Mouse (Mus musculus): ENCODE measurements around the gene Camp.
"Not testable (repeated sequence)": the region's sequence is repeated elsewhere in the genome, so short reads cannot be mapped to it uniquely, and the experiment has no call there.

Gene Camp

GRCm38 (mm10) chr9:109850099-109850498 lies 682 bp upstream of the Camp start:
- in situ Hi-C loops (cut with MseI, MboI): no loop called here

- in situ Hi-C loops (cut with MseI, MboI): no loop called here
Observed at GRCm38 (mm10) chr9:109833088-109833412, 16.4 kb downstream of the Camp start.

- in situ Hi-C loops (cut with MseI, MboI): no loop called here
Observed at GRCm38 (mm10) chr9:109832391-109833087, 16.9 kb downstream of the Camp start, which contains the start of gene Nme6. TSS of gene Nme6 (plus strand) at chr9:109832749.

GRCm38 (mm10) chr9:109826181-109826580 lies 23.2 kb downstream of the Camp start:
- in situ Hi-C loops (cut with MseI, MboI): no loop called here

- in situ Hi-C loops (cut with MseI, MboI): no loop called here
Observed at GRCm38 (mm10) chr9:109825739-109826138, 23.7 kb downstream of the Camp start.

- in situ Hi-C loops (cut with MseI, MboI): no loop called here
Observed at GRCm38 (mm10) chr9:109816341-109816740, 33.1 kb downstream of the Camp start.

GRCm38 (mm10) chr9:109813424-109813823 lies 36.0 kb downstream of the Camp start:
- in situ Hi-C loops (cut with MseI, MboI): no loop called here

- in situ Hi-C loops (cut with MseI, MboI): no loop called here
Observed at GRCm38 (mm10) chr9:109811980-109812379, 37.4 kb downstream of the Camp start, which contains the start of gene Spink8. TSS of gene Spink8 (plus strand) at chr9:109812280.

- in situ Hi-C loops (cut with MseI, MboI): no loop called here
Observed at GRCm38 (mm10) chr9:109807898-109808297, 41.5 kb downstream of the Camp start.

- in situ Hi-C loops (cut with MseI, MboI): no loop called here
Observed at GRCm38 (mm10) chr9:109806695-109807293, 42.6 kb downstream of the Camp start.

- in situ Hi-C loops (cut with MseI, MboI): no loop called here
Observed at GRCm38 (mm10) chr9:109806260-109806659, 43.2 kb downstream of the Camp start.

- in situ Hi-C loops (cut with MseI, MboI): not testable (repeated sequence)
Observed at GRCm38 (mm10) chr9:109805596-109805995, 43.8 kb downstream of the Camp start.

- in situ Hi-C loops (cut with MseI, MboI): no loop called here
Observed at GRCm38 (mm10) chr9:109798051-109798450, 51.4 kb downstream of the Camp start.
